Mouse (Mus musculus) B cell, adult 2 months (primary cell): Measurements from ENCODE around the gene Foxp1.
A peak's percentile ranks its signal among the peaks of the same experiment; 100 is the strongest.

Experiments
- DNase-seq, 2 experiments: peaks; one replicate each; pipeline ENCODE4 v3.0.0; 2022

The Foxp1 gene

DNA sequence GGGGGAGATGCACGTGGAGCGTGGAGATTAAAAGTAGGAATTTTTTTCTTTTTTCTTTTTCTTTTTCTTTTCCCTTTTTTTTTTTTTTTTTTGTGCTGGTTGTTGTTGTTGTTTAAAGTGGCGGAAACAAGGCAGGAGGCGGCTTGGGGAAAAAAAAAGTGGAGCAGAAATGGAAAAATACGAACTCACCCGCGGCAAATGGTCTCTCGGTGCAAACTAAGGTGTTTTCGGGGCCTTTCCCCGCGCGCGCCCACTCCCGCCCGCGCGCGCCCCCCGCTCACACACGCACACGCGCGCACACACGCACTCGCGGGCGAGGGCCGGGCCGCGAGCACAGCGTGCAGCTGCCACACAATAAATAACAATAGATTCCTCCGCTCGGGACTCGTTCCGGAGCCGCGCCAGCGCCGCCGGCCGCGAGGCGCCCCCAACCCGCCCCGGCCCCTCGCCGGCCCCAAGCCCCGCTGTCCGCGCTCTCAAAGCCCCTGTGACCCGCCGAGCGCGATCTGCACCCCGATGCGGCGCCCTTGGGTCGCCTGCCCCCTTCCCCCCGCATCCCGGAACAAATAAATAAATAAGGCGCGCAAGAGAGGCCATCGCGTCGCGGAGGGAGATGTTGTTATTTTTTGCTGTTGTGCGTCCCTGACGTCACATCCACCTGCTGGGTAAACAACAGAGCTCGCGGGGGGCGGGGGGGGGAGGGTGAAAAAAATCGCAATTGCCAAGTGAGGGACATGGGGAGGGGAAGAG lies at the start of gene Foxp1:
Gene Foxp1, minus strand, starts transcription at position 363 of the 750 bp plus-strand sequence.
- DNase-seq = peak; percentile 84 to 85

GRCm38 (mm10) chr6:99572071-99572470 lies 49.5 kb upstream of the Foxp1 start:
- no peak for DNase-seq

- DNase-seq = no peak
Measured at GRCm38 (mm10) chr6:99566921-99567320, 44.4 kb upstream of the Foxp1 start.

GRCm38 (mm10) chr6:99564766-99565165 lies 42.2 kb upstream of the Foxp1 start:
- no peak for DNase-seq

DNA sequence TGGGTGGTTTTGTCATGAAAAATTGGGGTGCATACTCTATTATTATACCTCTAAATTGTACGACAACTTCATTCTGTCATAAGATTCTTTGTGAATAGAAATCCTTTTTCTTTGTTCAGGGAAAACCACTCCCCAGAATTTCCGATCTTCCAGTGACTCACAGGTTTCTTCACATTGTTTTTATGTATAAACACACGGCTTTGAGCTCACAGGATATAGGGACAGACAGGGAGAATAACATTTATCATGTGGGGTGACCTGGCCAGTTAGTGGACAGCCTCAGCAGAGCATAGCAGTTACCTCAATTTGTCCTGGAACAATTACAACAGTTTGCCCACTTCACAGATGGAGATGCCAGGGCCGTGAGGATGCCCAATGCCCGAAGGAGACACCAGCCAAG lies 34.4 kb upstream of the Foxp1 start:
- no peak for DNase-seq

DNA sequence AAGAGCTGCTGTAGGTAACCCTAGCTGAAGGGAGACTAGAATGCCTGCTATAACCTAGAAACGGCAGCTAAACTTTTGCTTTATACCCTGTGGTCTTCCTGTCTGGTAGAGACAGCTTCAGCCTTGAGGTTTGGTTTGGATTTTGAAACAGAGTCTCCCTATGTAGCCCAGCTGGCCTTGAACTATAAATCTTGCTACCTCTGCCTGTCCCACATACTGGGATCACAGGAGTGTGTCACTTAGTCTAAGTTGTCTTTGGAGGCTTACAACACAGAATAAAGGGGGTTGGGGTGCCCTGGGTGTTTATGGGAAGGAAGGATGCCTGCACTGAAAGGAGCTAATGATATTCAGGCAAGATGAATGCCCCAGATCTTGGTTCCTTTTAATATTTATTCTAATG lies 30.3 kb upstream of the Foxp1 start:
- no peak for DNase-seq

DNA sequence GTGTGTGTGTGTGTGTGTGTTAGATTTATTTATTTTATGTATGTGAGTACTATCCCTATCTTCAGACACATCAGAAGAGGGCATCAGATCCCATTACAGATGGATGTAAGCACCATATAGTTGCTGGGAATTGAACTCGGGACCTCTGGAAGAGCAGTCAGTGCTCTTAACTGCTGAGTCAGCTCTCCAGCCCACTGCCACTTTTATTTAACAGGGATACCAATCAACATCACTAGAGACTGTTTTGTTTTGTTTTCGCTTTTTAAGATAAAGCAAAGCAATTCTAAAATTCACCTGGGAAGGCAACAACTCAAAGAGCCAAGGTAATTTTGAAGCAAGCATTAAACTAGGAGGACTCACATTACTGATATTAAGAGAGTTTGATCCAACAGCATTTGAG lies 23.9 kb upstream of the Foxp1 start:
- no peak for DNase-seq

DNA sequence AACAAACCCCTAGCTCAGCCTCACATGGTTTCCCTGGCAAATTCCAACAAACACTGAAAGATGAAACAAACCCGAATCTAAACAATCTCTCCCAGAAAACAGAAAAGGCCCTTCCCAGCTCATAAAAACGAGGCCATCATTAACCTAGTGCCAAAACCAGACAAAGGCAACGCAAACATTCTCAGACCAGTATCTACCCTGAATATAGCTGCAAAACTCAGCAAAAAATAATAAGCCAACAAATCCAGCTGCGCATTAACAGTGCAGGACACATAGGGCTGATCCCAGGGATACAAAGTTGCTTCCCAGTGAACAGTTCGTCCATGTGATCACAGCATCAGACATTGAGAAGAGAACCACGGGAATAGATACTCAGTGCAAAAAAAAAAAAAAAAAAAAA lies 22.9 kb upstream of the Foxp1 start:
- no peak for DNase-seq

GRCm38 (mm10) chr6:99541105-99541504 lies 18.6 kb upstream of the Foxp1 start:
- DNase-seq = no peak

DNA sequence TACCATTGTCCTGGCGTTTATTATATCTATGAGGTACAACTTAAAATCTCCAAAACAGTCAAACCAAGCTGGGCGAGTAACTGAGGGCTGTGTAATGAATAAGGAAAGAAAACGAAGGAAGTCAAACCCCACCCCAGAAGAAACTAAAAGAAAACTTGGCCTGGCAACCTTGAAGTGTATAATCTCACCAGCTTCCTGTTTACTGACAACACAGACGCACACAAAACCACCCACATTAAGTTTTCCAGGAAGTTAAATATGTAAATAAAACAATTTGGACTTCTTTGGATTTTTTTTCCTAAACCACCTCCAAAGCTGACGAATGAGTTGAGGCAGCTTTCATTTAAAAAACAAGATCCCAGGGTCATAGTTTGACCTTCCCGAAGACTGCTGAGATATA lies 18.1 kb upstream of the Foxp1 start:
- DNase-seq = no peak

DNA sequence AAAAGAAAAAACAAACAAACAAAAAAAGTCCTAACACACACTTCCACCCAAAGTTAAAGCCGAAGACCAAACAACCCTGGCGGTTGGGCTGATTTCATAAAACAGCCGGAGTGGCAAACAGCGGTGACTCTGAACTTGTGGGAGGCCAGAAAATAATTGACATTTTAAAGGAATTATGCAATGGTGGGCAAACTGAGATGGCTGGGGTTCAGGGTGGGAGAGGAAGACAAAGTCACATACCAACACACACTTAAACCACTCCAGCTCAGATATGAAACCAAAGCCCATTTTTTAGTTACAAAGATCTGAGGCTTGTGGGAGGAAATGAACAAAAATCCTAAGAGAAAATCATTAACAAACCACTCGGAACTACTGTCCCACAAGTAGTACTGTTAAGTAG lies 17.6 kb upstream of the Foxp1 start:
- no peak for DNase-seq

DNA sequence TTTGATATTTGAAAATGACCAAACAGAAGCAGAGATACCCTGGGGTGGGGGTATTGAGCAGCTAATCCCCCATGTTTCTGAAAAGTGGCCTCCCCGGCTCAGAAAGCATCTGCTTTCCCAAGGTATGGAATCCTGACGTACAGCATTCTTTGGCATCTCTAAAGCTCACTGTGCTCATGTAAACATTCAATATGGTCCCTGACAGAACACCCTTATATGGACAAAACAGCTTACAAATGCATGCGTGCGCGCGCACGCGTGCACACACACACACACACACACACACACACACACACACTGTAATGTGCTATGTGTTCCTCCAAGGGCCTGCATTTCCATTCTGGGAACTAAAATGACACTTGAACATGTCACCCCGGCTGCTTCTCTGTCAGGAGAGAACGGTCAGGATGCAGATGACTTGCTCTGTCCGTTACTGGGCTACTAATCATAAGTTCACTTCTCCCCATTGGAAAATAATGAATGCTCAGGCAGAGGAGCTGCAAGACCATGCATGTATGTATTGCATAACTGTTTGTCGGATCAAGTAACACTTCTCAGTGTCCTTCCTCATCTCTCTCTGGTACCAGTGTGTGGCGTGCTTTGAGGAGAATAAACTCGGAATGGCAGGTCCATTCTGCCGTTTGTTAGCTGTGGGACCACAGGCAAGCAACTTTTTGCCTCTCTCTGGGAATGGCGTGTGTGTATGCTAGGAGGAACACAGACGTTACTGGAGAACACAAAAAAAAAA lies 15.8 kb upstream of the Foxp1 start:
- DNase-seq = no peak

DNA sequence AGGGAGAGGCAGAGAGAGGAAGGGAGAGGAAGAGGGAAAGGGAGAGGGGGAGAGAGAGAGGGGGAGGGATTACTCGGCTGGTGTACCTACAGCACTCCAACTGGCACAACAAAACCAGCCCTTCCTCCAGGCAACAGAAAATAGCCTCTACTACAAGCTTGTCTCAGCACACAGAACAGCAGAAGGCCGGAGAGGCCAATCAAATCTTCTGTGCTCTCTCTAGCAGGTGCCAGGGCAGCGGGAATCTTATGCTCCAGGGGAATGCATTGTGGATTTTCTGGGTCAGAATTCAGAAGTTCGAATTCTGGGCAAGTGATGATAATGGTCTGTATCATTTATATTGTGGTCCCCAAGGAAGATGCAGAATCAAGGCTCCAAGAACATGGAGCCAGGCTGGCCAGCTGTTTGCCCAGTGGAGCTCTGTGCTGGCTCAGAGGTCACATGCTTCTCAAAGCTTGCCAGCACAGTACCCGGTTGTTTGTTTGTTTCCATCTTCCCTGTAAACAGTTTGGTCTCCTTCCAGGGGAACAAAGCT lies 11.8 kb upstream of the Foxp1 start:
- no peak for DNase-seq

DNA sequence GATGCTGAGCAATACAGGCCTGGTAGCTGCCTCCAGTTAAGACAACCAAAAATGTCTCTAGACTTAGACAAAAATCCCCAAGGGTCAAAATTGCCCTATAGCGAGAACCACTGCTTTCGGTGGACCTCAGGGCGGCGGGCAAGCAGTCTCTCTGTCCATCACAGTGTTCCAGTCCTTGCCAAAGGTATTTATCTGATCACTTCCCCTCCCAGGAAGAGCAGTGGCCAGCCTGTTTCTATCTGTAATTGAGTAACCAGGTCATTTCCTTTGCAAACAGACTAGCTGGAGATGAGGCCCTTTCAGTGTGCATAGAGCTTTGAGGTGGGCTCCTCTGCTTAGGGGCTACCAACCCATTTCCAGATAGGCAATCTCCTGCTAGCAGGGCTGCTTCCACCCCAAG lies 9.9 kb upstream of the Foxp1 start:
- no peak for DNase-seq

GRCm38 (mm10) chr6:99528972-99529371 lies 6.5 kb upstream of the Foxp1 start:
- no peak for DNase-seq

DNA sequence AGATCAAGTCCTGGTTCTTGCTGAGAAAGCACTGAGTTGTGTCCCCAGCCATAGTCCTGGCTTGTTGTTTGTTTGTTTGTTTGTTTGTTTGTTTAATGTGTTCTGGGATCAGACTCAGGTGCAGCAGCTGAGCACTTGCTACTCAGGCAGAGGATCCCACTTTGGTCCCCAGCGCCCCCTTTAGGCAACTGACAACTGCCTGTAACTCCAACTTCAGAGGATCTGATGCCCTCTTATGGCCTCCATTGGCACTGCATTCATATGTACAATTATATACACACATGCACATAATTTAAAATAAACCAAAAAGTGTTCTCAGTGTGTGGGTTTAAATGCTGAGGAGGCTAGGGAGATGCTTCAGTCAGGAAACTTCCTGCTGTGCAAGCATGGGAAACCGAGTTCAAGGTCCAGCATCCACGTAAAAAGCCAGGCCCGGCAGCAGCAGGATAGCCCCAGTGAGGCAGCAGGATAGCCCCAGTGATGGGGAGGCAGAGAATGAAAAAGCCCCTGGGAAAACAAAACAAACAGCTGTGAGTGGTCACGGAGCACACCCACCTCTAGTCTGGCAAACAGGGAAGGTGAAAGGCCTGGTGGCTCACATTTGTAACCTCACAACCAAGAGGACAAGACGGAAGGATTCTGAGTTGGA lies 5.1 kb upstream of the Foxp1 start:
- DNase-seq = peak; percentile 19 to 26

GRCm38 (mm10) chr6:99525351-99525750 lies 2.8 kb upstream of the Foxp1 start:
- DNase-seq = peak; percentile 48 to 54

DNA sequence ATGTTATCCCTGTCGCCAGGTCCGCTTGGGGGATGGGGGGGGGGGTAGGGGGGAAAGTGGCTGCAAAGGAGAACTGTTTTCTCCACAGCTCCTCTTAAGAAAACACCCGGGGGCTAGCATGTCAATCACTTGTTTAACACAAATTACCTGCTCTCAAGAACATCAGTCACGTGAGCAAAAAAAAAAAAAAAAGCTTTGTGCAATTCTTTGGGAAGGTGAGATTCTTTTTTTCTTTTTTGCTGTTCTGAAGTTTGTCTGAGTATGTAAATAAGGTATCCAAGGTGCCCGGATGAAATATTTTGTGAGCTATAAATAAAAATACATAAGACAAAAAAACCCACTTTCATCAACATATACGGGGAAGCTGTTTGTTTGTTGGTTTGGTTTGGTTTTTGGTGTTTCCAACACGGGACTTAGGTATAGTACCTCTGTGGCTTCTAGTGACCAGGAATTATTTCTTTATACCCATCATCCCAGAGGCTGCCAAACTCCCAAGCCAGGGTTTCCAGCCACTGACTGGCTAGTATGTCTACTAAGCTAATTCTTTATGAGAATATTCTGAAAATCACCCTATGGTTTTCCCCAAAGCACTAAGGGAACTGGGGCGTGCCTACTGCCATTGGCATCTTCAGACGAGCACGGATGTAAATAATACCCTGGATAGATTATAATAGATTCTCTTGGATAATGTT lies 1.3 kb upstream of the Foxp1 start:
- DNase-seq = no peak

DNA sequence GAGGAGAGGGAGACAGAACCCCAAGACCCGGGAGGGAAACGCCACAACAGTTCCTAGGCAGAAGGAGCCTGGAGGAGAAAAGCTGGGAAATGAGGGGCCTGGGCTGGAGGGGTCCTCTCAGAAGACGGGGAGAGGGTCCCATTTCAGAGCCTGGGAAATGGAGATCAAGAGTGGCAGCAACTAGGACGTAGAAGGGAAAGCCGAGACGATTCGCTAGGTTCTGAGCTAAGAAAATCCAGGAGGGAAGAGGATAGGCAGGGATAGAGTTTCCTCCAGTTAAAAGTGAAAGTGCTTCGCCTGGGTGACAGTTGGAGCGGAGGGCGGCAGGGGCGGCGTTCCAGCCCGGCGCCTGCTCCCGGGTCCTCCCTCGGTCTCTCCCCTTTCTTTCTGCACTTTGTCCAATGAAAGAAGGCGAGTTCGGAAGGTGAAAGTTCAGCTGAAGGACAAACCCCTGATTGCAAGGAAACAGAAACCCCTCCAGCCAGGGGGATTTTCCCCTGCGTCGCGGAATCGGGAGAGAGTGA lies 650 bp upstream of the Foxp1 start:
- DNase-seq = peak; percentile 43 to 55

- peak; percentile 60 to 62 for DNase-seq
Measured at GRCm38 (mm10) chr6:99521641-99522358, 721 bp downstream of the Foxp1 start.

GRCm38 (mm10) chr6:99521038-99521640 lies 1.4 kb downstream of the Foxp1 start:
- DNase-seq = peak; percentile 54 to 61

GRCm38 (mm10) chr6:99520676-99521037 lies 1.9 kb downstream of the Foxp1 start:
- DNase-seq = no peak
